Mouse (Mus musculus) natural killer cell, adult 2 months (primary cell): ENCODE measurements around the gene Opcml.

Experiments used
- DNase-seq, 2 experiments: peaks; one replicate each; pipeline ENCODE4 v3.0.0; 2022; ENCODE audit warnings: low spot score in 2 of 2

Opcml gene

DNA sequence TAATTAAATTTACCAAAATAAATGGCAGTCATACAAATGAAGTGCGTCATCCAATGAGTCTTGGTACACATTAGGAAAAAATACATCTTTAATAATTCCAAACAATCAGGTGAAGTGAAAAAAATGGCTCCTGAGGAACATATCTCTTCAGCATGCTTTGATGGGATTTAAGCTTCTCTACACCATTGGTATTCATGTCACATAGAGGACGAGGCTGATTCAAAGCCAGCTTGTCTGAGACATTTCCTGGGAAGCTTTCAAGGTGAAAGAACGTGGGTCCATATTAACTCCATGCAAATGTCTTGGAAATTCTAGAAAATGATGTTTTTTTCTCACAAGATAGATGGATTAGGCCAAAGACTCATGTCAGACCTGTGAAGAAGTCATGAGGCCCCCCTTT lies 212.6 kb downstream of the Opcml start:
- no peak for DNase-seq

DNA sequence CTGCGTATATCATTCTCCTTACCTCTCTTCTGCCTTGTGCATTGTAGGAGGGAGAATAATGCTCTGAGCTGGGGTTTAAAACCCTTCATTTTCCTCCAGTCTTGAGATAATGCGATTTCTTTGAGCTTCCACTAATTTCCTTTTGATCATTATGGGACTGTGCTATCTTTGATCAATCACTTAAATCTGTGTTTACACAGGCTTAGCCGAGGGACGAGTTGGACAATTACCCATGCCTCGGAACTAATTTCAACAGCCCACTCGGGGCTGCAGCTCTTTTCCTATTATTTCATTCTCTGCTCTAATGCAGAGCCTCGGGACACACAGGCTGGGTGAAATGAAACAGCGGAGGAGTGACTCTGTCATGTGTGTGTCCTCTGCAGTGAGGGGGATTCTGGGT lies 220.9 kb downstream of the Opcml start:
- DNase-seq, result no peak

DNA sequence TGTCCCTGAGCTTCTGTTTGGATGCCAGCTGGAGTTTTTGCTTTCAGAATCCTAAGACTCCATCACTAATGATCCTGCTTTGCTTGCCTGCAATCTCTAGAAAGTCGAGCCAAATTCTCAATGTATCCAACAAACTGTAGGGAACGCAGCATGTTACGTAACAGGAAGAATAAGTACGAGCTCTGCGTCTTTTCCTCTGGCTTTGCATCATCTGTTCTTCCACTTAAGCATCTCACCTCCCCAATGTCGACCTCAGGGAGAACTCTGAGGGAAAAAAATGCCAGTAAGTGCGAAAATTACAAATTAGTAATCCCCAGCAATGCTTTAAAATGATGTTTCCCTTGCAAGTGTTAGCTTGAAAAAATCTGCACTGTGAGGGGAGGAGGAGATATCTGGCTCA lies 222.1 kb downstream of the Opcml start:
- no peak for DNase-seq

DNA sequence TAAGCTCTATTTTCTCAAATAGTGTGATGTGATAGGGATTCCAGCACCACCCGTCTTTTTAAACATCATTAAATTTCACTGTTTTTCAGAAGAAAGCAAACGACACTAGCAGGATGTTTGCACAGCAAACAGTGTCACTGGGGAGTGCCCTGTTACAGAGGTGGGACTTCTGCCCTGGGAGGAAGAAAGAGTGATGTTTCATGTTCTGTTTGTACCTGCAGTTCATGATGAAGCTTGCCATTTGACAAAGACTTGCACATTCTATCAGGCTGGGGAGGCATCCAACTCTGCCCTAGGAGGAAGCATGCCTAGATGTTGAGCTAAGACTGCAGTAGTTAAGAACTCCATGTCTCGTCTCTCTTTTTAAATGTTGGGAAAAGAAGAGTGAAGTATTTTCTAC lies 222.6 kb downstream of the Opcml start:
- no peak for DNase-seq

DNA sequence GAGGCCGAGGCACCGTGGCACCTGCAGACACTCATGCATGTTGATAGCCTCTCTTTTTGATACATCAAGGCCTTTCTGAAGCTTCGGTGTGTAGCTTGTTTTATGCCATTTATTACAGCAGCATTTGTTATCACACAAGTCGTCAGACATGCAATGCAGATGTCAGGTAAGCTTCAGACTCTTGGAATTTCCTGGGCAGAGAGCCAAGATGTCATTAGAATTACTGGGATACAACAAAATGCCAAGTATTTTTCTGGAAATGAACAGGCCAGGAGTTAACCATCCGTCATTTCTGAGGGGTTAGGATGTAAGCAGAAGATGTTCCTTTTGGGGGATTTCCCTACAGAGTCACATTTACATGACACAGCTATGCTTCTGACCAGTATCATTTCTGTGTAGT lies 237.6 kb downstream of the Opcml start:
- no peak for DNase-seq

DNA sequence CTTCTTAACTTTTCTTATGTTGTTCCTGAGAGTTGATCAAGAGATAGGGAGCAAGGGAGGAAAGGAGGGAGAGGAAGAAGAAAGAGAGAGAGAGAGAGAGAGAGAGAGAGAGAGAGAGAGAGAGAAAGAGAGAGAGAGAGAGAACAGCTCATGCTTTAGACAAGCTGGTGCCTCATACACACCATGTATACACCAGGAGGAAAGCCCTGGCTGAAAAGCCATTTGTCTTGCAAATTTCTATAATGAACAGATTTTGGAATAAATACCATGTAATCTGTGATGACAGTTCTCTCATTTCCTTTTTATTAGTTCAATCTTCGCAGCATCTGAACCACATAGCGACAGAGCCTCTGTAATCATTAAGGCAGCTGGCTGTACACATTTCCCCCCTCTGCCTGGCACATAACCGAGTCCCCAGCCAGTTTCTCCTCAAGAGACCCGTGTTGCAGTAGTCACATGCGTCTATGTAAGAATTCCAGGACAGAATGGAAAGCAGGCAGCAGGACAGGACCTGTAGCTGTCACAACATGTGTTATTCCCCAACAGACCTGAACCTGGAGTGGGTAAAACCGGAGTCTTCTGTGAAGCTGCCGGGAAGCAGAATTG lies 238.3 kb downstream of the Opcml start:
- DNase-seq, result no peak

DNA sequence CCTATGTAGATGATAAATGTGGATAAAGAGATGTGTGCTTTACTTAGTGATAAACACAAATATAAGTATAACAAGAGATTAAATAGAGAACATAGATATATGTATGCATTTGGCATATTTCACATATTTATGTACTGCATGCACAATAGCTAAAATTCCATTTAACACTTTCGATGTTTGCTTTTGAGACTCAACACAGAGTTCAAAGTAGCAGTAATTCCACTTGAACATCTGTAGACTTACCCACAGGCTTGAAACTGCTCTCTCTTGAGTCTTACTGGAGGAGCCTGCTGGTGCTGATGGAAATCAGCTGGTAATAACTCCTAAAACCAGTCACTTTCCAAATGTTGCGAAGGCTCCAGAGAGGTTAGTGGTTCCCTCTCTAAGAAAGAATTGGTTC lies 258.6 kb downstream of the Opcml start:
- DNase-seq, result no peak

DNA sequence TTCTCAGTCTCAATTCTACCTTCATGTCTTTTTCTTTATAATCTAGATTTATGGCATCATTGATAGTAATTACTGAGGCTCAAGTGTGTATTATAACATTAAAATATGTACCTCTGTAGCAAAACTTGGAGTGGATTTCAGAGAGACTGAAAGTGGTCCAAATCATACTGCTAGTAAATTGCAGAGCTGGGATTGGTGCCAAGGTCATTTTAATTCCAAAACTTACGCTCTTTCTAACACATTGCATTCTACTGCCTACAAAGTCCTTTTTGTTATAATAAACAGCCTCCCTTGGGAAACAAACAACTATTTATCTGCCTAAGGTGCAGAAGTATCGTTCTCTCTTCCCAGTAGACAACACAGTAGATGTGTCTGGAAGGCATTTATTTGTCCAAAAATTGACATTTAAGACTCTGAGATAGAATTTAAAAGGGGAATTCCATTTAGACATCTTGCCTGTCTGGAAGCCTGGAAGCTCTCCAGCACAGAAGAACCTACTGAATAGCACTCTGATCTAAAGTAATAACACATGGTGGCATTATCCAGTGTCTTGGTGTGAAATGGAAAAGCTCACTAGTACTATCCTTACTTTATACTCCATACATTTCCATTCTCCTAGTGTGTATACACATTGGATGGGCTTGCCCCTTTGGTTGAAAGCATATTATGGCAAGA lies 266.7 kb downstream of the Opcml start:
- DNase-seq, result no peak

DNA sequence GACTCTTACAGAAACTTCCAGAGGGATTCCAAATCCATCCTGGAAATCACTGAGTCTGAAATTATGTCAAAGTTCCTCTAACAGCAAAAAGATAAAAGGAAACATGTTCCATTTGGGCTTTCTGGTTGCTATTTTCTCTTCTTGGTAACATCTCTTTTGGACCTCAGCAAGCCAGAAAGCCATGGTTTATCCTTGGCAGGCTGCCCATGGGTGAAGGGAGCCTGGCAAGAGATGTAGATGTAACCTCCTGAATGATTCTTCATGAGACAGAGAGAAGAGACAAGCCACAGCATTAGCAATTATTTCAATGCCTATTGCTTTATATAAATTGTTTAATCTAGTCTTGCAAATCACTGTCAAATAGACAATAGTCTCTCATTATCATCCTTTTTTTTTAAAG lies 274.6 kb downstream of the Opcml start:
- no peak for DNase-seq

DNA sequence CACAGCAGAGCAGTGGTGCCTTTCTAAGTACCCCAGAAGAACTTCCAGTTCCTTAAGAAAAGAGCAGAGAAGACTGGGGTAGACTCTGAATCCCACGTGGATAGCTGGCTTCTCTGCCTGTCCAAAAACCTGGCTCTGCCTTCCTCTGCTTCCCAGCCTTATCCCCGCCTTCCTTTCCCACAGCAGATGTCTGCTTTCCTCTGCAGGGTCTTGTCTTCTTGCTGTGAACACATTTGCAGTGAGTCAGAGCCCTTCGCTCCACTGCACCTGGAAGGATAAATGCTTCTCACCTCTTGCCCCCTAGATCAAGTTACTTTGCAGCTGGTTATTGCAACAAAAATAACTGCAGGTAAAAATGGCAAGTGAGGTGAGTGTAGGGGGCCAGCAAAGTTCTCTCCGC lies 290.1 kb downstream of the Opcml start:
- DNase-seq, result no peak

DNA sequence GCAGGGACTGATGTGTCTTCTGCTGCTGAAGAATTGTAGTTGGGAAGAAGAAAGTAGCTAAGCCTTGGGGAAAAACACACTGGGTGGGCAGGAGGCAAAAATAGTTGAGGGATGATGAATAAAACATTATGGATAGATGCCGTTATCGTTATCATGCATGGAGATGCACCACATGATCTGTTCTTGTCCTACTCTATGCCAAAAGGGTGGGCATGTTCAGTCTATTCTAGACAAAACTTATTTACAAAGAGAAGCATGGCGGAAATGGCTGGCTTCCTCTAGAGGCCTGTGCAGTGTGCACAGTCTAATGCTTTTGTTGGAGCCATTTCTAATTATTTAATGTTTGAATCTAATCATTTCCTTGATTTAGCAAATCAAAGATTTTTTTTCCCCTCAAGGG lies 293.2 kb downstream of the Opcml start:
- no peak for DNase-seq

DNA sequence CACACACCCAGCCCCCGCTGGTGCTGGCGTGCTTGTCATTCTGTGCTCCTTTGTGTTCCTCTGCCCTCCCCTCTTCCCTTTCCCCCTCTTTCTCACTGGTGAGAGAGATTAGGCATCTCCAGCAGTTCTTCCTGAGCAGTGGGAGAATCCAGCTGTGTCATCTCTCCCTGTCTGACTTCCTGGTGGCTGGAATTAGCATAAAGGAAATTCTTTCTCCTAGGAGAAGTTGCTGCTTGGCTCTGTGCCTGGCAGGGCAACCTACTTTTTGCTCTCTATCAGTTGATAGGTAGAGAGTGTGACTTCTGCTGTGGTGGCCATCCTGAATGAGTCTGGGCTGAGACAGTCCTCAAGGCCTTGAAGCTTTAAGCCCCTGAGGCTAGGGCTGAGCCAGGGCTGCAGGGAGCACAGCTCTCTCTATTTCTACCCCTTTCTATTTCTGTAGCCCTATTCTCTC lies 293.7 kb downstream of the Opcml start:
- no peak for DNase-seq

DNA sequence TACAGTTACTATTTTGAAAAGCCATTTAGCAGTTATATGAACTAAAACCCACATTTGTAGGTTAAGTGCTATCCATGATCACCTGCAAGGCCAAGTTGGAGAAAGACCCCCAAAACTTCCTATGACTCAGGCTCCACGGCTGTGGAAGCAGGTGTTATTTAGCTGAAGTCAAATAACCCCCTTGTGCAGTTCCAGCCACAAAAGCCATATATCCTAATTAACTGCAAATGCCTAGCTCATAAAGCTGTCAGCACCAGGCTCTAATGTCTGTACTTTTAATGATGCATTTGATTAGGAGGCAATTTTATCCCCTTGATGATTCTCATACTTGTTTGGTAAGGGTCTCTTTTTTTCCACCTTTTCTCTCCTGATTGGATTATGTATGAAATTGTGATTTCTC lies 300.8 kb downstream of the Opcml start:
- no peak for DNase-seq

DNA sequence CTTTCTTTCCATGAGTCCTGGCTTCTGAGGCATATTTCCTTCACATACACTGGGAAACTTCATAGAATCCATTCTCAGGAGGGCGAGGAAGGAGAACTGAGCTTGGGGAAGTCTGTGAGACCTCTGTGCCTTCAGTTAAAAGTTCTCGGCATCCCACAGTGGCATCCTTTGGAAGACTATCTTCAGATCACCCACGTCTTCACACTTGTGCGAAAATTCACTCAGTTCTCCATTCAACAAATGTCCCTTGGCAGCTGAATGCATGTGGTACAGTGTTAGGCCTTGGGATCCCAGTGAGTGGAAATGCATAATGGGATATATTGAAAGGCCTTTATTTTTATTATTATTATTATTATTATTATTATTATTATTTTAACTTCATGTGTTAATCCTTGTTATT lies 304.1 kb downstream of the Opcml start:
- DNase-seq, result no peak

DNA sequence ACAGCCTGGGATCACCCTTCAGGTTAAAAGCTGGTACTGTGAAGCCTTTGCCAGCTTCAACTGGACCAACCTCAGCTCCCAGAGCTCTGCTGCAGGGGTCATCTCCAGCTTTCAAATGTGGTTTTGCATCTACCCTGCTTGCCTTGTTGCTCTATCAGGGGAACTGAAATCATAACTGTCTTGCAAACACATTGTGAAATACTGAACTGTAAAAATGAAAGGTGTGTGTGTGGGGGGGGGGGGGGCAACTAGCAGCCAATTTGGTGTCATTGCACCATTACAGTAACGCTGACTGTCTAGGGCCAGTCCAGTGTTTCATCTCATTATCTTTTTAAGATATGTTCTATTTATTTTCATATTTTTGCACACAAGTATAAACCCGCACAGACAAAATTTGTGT lies 305.6 kb downstream of the Opcml start:
- DNase-seq, result no peak

DNA sequence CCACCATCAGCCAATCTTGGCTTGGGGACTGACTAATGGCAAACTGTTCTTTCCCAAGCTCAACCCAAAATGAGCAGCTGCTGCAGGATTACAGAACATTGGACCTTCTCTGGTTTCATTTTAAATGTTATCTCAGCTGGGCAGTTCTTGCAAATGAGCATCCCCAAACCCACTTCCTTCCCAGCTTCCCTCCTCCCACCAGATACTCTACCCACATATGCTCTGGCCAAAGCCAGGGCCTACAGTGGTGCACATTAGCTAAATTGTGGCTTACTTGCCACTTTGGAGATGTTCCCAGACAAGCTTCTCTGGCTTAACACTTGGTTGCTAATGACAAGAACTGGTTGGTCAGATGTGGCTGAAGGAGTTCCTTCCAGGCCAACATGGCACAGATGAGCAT lies 311.4 kb downstream of the Opcml start:
- no peak for DNase-seq

DNA sequence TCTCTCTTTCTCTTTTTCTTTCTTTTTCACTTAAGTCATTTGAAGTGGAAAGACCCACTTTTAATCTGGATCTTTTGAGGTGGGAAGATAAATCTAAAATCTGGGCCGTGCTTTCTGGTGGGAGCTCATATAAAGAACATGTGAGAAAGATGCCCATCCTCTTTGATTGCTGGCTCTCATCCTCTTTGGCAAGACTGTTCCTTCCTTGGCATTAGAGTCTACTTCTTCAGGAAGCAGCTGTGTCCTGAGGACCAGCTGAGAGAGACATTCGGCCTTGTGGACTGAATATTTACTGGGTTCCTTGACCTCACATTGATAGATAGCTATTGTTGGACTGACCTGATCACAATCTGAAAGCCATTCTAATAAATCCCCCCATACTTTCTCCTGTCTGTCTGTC lies 331.3 kb downstream of the Opcml start:
- DNase-seq, result no peak

DNA sequence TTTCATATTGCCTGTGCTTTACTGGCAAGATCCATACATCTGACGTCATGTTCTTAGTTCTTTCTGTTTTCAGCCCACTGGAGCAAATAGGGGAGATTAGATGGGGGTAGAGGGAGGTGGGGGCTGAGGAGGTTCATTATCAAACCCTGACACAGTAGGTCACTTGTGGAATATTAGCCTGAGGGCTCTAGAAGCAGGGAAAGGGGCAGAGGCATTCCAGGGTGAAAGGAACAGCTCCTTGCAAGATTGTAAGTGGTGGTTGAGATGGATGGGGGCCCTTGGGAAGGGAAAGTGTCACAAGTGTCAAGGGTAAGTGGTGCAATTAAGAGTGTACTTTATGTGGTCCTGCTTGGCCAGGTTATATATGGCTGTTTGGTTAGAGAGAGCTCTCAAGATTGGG lies 338.2 kb downstream of the Opcml start:
- no peak for DNase-seq

DNA sequence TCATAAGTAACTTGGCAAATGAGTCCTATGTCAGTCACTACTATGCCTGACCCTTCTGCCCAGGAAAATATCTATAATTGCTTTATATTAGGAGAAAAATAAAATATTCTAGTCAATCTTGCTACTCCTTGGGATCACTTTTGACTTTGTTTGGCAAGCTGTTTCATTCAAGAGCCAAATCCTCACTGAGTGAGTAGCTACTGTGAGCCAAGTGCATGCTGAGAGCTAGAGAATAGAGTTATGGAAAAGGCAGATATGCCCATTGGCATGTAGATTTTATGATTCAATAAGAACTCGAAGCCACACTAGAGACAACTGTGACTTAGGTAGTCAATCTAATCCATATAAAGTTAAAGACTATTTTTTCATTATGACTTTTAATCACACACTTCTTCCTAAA lies 340.9 kb downstream of the Opcml start:
- no peak for DNase-seq

DNA sequence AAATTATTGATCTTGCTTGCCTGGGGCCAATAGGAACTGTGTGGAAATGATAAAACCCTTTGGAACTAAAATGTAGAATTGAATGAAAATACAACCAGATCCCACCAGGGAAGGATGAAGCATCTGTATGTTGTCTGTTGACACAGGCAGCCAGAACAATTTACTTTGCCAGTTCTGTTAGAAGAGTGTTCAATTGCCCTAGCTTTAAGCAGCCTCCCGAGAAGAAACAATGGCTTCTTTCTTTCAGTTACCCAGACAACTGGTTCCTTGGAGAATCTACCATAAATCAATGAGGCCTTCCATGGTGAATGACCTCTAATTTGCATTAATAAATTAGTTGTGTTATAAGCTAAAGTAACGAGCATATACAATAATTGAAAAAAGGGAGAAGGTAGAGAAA lies 346.0 kb downstream of the Opcml start:
- no peak for DNase-seq

DNA sequence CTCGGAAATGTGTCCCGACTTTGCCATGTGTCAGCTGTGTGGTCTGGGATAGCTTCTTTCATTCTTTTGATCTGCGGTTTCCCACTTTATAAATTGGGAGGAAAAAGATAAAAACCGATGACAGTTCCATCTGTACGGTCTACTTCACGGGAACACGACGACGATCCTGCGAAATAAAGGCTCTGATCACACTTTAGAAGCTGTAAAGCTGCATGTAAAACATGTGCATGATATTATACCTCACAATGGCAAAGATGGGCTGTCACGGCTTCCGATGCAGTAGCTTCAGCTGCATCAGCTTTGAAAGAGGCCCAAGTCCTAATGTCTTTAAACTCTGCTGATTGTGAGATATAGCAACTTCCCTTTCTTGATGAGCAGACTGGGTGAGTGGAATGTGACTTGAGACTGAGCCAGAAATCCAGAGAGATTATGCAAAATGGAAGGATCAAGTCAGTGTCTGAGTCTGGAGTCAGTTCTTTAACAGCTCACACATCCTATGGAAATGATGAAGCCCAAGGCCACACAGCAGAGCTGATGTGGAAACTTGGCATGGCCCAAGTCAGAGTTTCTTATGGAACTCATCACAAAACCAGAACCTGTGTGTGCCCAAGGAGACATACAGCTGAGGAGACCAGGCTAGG lies 349.5 kb downstream of the Opcml start:
- no peak for DNase-seq

DNA sequence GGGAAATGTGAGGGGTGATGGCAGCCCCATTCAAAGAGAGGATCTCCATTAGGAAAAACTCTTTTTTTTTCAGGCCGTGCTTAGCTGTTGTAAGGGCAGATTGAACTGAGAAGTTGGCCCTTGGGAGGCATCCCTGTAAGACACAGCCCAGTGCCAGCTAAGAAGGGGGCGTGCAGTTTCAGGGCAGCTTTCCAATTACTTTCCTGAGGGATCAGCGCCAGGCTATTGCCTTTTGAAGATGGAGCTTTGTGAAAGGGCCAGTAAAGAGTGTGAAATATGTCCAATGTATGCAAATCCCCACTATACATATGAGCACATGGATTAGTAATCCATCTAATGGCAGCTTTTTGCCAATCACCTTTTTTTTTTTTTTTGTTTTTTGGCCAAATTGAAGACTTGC lies 358.9 kb downstream of the Opcml start:
- no peak for DNase-seq

DNA sequence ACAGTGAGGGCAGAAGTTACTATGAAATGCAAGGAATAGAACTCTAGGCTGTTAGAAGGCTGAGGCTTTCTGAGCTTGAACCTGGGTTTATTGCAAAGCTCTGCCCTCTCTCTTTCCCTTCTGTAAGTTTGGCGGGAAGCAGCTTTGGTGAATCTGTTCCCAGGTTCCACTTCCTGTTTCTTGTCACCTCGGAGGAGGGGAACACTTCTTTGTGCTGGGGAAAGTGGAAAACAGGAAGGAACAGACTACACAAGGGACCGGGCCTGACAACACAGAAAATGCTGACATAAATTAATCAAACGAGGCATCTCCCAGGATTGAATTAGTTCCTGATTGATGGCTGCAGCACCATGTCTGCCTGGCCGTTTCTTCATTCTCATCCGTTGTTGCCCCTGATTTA lies 363.2 kb downstream of the Opcml start:
- DNase-seq, result no peak

DNA sequence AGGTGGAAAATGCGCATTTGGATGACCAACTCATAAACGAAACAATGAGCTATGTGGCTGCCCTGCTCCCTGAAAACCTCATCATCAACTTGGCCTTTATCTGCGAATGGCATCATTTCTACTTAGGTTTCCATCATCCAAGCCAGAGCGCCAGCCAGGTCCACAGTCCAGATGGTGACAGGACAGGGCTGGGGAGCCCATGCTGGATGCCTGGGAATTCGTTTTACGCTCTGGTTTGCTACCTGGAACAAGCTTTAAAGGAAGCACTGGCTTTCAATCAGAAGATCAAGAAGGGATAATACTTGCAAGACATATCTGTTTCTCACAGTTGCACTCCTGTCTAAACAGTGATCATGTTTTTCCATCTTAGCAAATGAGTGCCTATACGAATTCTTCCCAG lies 366.5 kb downstream of the Opcml start:
- no peak for DNase-seq
